Mouse (Mus musculus): ENCODE data around the gene Erg. TPM values are rescaled to one million over a fixed set of nuclear protein-coding genes. Genes with fewer than 3 reads are reported as not detected.

Gene Erg
- polyA plus RNA-seq, 1 experiment from 2014 or later = 0.75 TPM

DNA sequence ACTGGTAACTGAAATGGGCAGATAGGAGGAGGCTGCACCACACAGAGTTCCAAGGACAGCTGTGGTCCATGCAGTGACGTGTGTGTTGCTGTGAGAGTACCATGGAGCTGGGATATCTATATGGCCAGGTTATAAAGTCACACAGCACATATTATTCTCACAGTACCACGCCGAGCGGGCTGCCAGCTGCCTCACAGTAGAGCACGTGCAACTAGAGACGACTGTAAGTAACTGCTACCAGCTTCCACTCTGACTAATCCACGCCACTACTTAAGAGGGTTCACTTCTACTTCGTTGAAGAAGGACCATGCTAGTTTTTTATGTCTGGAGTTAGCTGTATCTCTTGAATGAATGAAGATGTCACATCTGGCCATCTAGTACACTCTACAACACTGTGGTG lies 66.9 kb downstream of the Erg start:
- no peak overlapping the region for H3K9ac ChIP-seq (ENCODE audit: low read length)
- H3K27ac ChIP-seq (ENCODE audit: low read depth, low read length) = no peak overlapping the region
- H3K4me2 ChIP-seq (ENCODE audit: low read length) = no peak overlapping the region
- H3K36me3 ChIP-seq (ENCODE audit: control insufficient read depth, insufficient read depth, low read length) = no peaks in the 10 kb centered on the region
- H3K27me3 ChIP-seq (replicated peaks; ENCODE audit: control insufficient read depth, insufficient read depth, low read length) = no peaks in the 10 kb centered on the region
- no peaks in the 10 kb centered on the region for H3K4me1 ChIP-seq (ENCODE audit: control insufficient read depth, insufficient read depth, low read length)
- H3K9me3 ChIP-seq (replicated peaks; ENCODE audit: control insufficient read depth, low read length) = no peaks in the 10 kb centered on the region
- ATAC-seq (no peak), DNase-seq (ENCODE audit: low spot score) (no peak)
- WGBS = 72% methylated on average over 8 of the region's 8 CpGs
- H3K4me3 ChIP-seq (ENCODE audit: low read depth, low read length) = no peak overlapping the region

DNA sequence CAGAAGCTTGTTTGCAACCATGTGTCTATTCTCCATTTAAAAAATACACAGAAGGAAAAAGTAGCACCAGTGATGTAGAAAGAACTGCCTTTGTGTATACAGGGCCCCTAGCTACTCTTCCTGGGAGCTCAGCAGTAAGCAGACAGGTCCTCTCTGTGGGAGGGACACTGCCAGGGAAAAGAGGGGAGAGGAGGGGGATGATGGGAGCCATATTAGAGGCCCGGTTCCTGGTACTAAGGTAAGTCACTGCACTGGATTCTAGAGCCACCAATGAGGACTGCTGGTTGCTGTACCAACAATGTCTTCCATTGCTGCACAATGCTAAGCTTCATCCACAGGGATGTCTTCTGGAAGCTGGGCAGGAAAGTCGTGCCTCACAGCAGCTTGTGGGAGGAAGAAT lies 80.3 kb downstream of the Erg start:
- Histone ChIP-seq H3K27ac (ENCODE audit: low read depth, low read length) (no peak overlapping the region), H3K9me3 (replicated peaks; ENCODE audit: control insufficient read depth, low read length) (no peaks in the 10 kb centered on the region), H3K9ac (ENCODE audit: low read length) (no peak overlapping the region), H3K4me1 (ENCODE audit: control insufficient read depth, insufficient read depth, low read length) (no peaks in the 10 kb centered on the region), H3K4me3 (ENCODE audit: low read depth, low read length) (no peak overlapping the region), H3K36me3 (ENCODE audit: control insufficient read depth, insufficient read depth, low read length) (no peaks in the 10 kb centered on the region), H3K4me2 (ENCODE audit: low read length) (no peak overlapping the region), H3K27me3 (replicated peaks; ENCODE audit: control insufficient read depth, insufficient read depth, low read length) (no peaks in the 10 kb centered on the region)
- DNase-seq (ENCODE audit: low spot score) = no peak
- WGBS = 78% methylated on average over 2 of the region's 2 CpGs
- ATAC-seq = no peak

DNA sequence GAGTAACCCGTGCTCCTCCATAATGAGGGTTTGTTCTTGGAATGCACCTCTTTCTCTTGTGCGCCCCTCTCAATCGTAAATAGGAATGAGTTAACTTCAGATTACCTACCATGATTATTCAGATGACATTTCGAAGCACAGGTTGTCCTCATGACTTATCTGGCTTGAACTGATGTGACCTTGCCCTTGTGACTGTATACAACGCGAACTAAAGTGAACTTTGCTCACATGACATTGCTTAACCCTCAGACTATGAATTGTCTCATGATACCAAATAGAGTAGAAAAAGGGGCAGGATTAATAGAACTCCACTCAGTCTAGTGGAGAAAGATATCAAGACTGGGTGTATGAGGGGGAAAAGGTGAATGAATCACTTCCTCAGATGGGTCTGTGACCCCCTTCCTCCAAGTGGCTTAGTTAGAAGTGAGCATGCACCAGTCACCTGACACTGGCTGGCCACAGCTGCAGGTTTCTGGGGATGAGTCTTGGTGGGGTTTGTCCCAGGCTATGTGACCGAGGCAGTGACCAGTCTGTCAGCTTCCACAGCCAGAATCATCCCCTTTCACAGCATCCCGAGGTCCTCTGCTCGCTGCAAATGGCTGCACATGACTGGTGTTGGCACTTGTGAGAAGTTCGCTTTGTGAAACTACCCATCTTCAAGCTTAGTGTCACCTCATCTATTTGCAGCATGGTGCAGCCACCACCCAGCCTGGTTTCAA lies 89.7 kb downstream of the Erg start:
- Histone ChIP-seq H3K27me3 (replicated peaks; ENCODE audit: control insufficient read depth, insufficient read depth, low read length) (no peaks in the 10 kb centered on the region), H3K27ac (ENCODE audit: low read depth, low read length) (no peak overlapping the region), H3K4me2 (ENCODE audit: low read length) (no peak overlapping the region), H3K9me3 (replicated peaks; ENCODE audit: control insufficient read depth, low read length) (no peaks in the 10 kb centered on the region), H3K4me1 (ENCODE audit: control insufficient read depth, insufficient read depth, low read length) (no peaks in the 10 kb centered on the region), H3K9ac (ENCODE audit: low read length) (no peak overlapping the region), H3K36me3 (ENCODE audit: control insufficient read depth, insufficient read depth, low read length) (no peaks in the 10 kb centered on the region), H3K4me3 (ENCODE audit: low read depth, low read length) (no peak overlapping the region)
- 93% methylated on average over 10 of the region's 10 CpGs for WGBS
- ATAC-seq = no peak
- no peak for DNase-seq (ENCODE audit: low spot score)

DNA sequence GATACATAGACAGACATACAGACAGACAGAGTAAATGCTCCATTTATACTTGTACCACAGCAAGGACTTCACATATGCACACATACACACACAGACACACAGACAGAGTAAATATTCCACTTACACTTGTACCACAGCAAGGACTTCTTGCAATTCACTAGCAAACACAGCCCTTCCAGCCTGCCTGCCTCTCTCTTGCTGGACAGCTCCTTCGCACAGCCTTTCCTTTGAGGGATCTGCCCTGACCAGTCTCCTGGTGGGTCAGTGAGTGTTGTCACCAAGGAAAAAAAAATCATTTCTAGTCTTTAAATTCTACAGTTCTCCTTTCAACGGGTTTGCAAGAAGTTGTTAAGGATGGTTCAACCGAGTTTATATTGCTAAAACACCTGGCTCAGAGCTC lies 92.3 kb downstream of the Erg start:
- DNase-seq (ENCODE audit: low spot score) = no peak
- Histone ChIP-seq H3K9ac (ENCODE audit: low read length) (no peak overlapping the region), H3K4me3 (ENCODE audit: low read depth, low read length) (no peak overlapping the region), H3K27me3 (replicated peaks; ENCODE audit: control insufficient read depth, insufficient read depth, low read length) (no peaks in the 10 kb centered on the region), H3K27ac (ENCODE audit: low read depth, low read length) (no peak overlapping the region), H3K4me2 (ENCODE audit: low read length) (no peak overlapping the region), H3K36me3 (ENCODE audit: control insufficient read depth, insufficient read depth, low read length) (no peaks in the 10 kb centered on the region), H3K4me1 (ENCODE audit: control insufficient read depth, insufficient read depth, low read length) (no peaks in the 10 kb centered on the region), H3K9me3 (replicated peaks; ENCODE audit: control insufficient read depth, low read length) (no peaks in the 10 kb centered on the region)
- 67% methylated on average over 3 of the region's 3 CpGs for WGBS
- no peak for ATAC-seq

DNA sequence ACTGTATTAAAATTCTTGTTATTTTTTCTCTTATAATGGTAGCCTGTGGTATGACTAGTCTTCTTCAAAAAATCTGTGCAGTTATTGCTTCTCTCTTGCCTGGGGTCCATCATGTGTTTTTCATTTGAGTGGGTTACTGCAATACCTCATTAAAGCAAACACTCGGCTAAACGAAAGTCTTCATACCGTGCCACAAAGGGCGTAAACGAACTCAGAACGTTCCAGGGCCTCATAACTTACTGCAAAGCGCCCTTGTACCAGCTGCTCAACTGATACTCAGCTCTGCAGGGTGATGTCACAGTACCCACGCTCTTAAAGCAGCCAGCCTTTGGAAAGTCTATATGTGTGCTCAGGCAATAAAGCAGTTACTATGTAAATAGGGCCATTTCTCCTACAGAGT lies 93.1 kb downstream of the Erg start:
- WGBS = 55% methylated on average over 8 of the region's 8 CpGs
- H3K4me1 ChIP-seq (ENCODE audit: control insufficient read depth, insufficient read depth, low read length) = no peaks in the 10 kb centered on the region
- ATAC-seq = no peak
- no peak overlapping the region for H3K9ac ChIP-seq (ENCODE audit: low read length)
- peak; percentile 11 for DNase-seq (ENCODE audit: low spot score)
- H3K9me3 ChIP-seq (replicated peaks; ENCODE audit: control insufficient read depth, low read length) = no peaks in the 10 kb centered on the region
- H3K36me3 ChIP-seq (ENCODE audit: control insufficient read depth, insufficient read depth, low read length) = no peaks in the 10 kb centered on the region
- no peaks in the 10 kb centered on the region for H3K27me3 ChIP-seq (replicated peaks; ENCODE audit: control insufficient read depth, insufficient read depth, low read length)
- no peak overlapping the region for H3K4me2 ChIP-seq (ENCODE audit: low read length)
- no peak overlapping the region for H3K4me3 ChIP-seq (ENCODE audit: low read depth, low read length)
- no peak overlapping the region for H3K27ac ChIP-seq (ENCODE audit: low read depth, low read length)

DNA sequence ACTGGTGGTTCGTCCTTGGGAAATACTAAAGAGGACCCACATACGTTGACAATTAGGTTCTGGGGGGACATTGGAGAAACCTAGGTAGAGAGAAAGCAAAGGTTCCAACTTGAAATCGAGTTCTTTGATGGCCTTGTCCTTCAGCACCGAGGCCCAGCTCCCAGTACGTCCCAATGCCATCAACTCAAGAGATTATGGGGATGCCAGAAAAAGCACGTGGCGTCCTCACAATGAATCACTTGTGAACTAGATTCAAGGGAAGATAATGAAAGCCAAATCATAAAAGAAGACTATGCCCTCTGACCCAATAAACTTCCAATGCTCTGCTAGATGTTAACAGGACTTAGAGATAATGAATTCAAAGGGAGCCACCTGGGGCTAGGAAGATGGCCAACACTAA lies 94.2 kb downstream of the Erg start:
- Histone ChIP-seq H3K36me3 (ENCODE audit: control insufficient read depth, insufficient read depth, low read length) (no peaks in the 10 kb centered on the region), H3K9ac (ENCODE audit: low read length) (no peak overlapping the region), H3K4me2 (ENCODE audit: low read length) (no peak overlapping the region), H3K4me3 (ENCODE audit: low read depth, low read length) (no peak overlapping the region), H3K27me3 (replicated peaks; ENCODE audit: control insufficient read depth, insufficient read depth, low read length) (no peaks in the 10 kb centered on the region), H3K9me3 (replicated peaks; ENCODE audit: control insufficient read depth, low read length) (no peaks in the 10 kb centered on the region), H3K4me1 (ENCODE audit: control insufficient read depth, insufficient read depth, low read length) (no peaks in the 10 kb centered on the region), H3K27ac (ENCODE audit: low read depth, low read length) (no peak overlapping the region)
- no peak for ATAC-seq
- no peak for DNase-seq (ENCODE audit: low spot score)
- 81% methylated on average over 7 of the region's 7 CpGs for WGBS

DNA sequence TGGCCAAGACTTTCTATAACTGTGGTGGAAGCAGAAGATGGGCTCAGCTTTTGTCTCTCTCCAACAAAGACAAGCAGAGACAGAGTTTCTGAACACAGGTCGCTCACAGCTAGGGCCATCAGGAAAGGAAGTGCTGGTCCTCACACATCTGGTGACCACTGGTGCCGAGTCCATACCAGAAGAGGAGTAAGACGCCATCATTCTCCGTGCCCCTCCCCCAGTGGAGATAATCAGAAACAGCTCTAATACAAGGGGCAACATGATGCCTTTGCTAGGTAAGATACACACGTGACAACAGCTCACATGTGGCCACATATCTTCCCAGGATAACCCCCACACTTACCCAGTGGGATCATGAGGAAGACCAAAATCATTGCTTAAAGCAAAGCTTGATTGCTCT lies 96.0 kb downstream of the Erg start:
- Histone ChIP-seq H3K9me3 (replicated peaks; ENCODE audit: control insufficient read depth, low read length) (no peaks in the 10 kb centered on the region), H3K4me3 (ENCODE audit: low read depth, low read length) (no peak overlapping the region), H3K27ac (ENCODE audit: low read depth, low read length) (no peak overlapping the region), H3K27me3 (replicated peaks; ENCODE audit: control insufficient read depth, insufficient read depth, low read length) (no peaks in the 10 kb centered on the region), H3K36me3 (ENCODE audit: control insufficient read depth, insufficient read depth, low read length) (no peaks in the 10 kb centered on the region), H3K4me1 (ENCODE audit: control insufficient read depth, insufficient read depth, low read length) (no peaks in the 10 kb centered on the region), H3K9ac (ENCODE audit: low read length) (no peak overlapping the region), H3K4me2 (ENCODE audit: low read length) (no peak overlapping the region)
- DNase-seq (ENCODE audit: low spot score) (no peak), ATAC-seq (no peak)
- 82% methylated on average over 5 of the region's 5 CpGs for WGBS

DNA sequence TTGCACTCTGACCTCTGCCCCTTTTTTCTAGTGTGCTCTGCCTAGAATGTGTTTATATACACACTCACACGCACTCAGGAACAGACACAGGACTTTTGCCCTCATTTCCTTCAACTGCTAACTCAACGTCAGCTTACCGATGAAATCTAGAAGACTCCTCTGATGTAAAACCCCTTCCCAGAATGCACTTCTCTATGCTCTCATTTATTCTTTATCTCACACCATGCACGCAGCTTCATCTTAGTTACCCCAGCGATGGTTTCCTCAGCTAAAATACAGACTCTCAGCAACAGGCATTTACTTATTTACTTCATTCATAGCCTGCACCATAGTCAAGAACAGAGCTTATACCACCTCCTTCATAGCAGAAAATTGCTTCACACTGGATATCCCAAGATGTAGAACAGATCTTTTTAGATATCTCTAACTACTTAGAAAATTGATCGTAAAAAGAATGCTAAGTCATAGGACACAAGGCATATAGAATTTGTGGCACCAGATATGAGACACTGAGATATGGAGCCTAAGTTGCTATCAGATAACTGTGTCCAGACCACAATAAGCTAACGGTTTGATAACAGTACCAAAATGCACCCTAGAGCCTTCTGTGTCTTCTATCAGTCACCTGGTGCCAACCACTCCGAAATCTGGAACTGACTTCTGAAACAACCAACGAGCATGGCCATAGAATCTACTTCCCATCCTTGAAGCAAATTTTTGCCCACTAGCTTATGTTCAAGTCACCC lies 98.6 kb downstream of the Erg start:
- Histone ChIP-seq H3K4me3 (ENCODE audit: low read depth, low read length) (no peak overlapping the region), H3K4me2 (ENCODE audit: low read length) (no peak overlapping the region), H3K4me1 (ENCODE audit: control insufficient read depth, insufficient read depth, low read length) (no peaks in the 10 kb centered on the region), H3K36me3 (ENCODE audit: control insufficient read depth, insufficient read depth, low read length) (no peaks in the 10 kb centered on the region), H3K27ac (ENCODE audit: low read depth, low read length) (no peak overlapping the region), H3K9me3 (replicated peaks; ENCODE audit: control insufficient read depth, low read length) (no peaks in the 10 kb centered on the region), H3K9ac (ENCODE audit: low read length) (no peak overlapping the region), H3K27me3 (replicated peaks; ENCODE audit: control insufficient read depth, insufficient read depth, low read length) (no peaks in the 10 kb centered on the region)
- WGBS = 91% methylated on average over 9 of the region's 9 CpGs
- DNase-seq (ENCODE audit: low spot score) = no peak
- no peak for ATAC-seq

DNA sequence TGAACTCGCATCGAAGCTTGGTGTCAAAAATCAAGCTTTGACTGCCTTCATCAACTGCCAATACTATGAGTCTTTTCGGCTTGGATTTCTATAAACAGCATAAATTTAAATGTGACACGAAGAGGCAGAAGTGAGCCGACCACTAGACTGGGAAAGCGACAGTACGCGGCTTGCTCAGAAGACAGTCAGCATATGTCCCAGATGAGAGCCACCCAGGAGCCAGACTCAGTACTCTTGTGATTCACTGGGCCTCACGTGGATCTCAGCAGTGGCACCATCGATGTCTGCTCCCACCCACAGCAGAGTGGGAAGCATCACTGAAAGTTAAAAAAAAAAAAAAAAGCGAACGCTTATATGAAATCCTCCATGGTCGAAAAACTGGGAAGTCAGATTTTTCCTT lies 105.2 kb downstream of the Erg start:
- no peak overlapping the region for H3K9ac ChIP-seq (ENCODE audit: low read length)
- WGBS = 97% methylated on average over 13 of the region's 13 CpGs
- H3K27ac ChIP-seq (ENCODE audit: low read depth, low read length) = no peak overlapping the region
- no peaks in the 10 kb centered on the region for H3K9me3 ChIP-seq (replicated peaks; ENCODE audit: control insufficient read depth, low read length)
- no peaks in the 10 kb centered on the region for H3K4me1 ChIP-seq (ENCODE audit: control insufficient read depth, insufficient read depth, low read length)
- H3K4me2 ChIP-seq (ENCODE audit: low read length) = no peak overlapping the region
- no peaks in the 10 kb centered on the region for H3K27me3 ChIP-seq (replicated peaks; ENCODE audit: control insufficient read depth, insufficient read depth, low read length)
- DNase-seq (ENCODE audit: low spot score) = no peak
- no peaks in the 10 kb centered on the region for H3K36me3 ChIP-seq (ENCODE audit: control insufficient read depth, insufficient read depth, low read length)
- H3K4me3 ChIP-seq (ENCODE audit: low read depth, low read length) = no peak overlapping the region
- ATAC-seq = no peak

Measured in forebrain, embryonic 14.5 days (tissue).